Mouse (Mus musculus) midbrain, embryonic 12.5 days (tissue): ENCODE measurements around the gene Ablim2. TPM values are rescaled to one million over a fixed set of nuclear protein-coding genes. Genes with fewer than 3 reads are reported as not detected.
A peak's percentile ranks its signal among the peaks of the same experiment; 100 is the strongest.

ENCODE experiments used
- ATAC-seq: fragments of 200-750 bp; cut with Nextera tagmentation; 2 replicates; pipeline ENCODE4 v1.8.0; 2017; ENCODE audit warnings: low read depth, moderate TSS enrichment, moderate library complexity; ENCODE audit not compliant: low FRiP score
- H3K27ac ChIP-seq: fragments of 300-500 bp; sonication (generic); replicated peaks from 2 replicates; pipeline ENCODE4 v1.5.1; 2016; ENCODE audit warnings: mild to moderate bottlenecking
- H3K27me3 ChIP-seq: fragments of 300-500 bp; sonication (generic); 2 replicates; pipeline ENCODE4 v1.6.1; 2016; ENCODE audit warnings: mild to moderate bottlenecking
- H3K36me3 ChIP-seq: fragments of 300-500 bp; sonication (generic); 2 replicates; pipeline ENCODE4 v1.6.1; 2016
- H3K4me1 ChIP-seq: fragments of 300-500 bp; sonication (generic); 2 replicates; pipeline ENCODE4 v1.6.1; 2016
- H3K4me2 ChIP-seq: fragments of 300-500 bp; sonication (generic); replicated peaks from 2 replicates; pipeline ENCODE4 v1.6.1; 2016; ENCODE audit warnings: mild to moderate bottlenecking, moderate library complexity
- H3K4me3 ChIP-seq: fragments of 300-500 bp; sonication (generic); 2 replicates; pipeline ENCODE4 v1.5.1; 2016; ENCODE audit warnings: mild to moderate bottlenecking
- H3K9ac ChIP-seq: fragments of 300-500 bp; sonication (generic); replicated peaks from 2 replicates; pipeline ENCODE4 v1.6.1; 2016; ENCODE audit warnings: mild to moderate bottlenecking, moderate library complexity
- H3K9me3 ChIP-seq: fragments of 300-500 bp; sonication (generic); 2 replicates; pipeline ENCODE4 v1.6.1; 2016; ENCODE audit warnings: mild to moderate bottlenecking
- WGBS: fragments of 180-500 bp; shearing (Covaris S2); methylation state at CpG from one replicate; pipeline ENCODE4 v1.1.7; 2016; 5-methylcytosine and 5-hydroxymethylcytosine counted together
- polyA plus RNA-seq: library from polyadenylated mRNA; unstranded; fragments of >200 nt; fragmentation: Nextera tagmentation; extraction: Ambion mirVana; gene quantifications from 2 replicates; pipeline ENCODE4 v1.2.1, GENCODE M21; 2016

Ablim2 gene
- polyA plus RNA-seq, 1 experiment from 2014 or later: 1.1 TPM

- Histone ChIP-seq H3K27ac (no peak overlapping the region), H3K4me1 (no peaks in the 10 kb centered on the region; the same call in 1 of the 2 replicates), H3K36me3 (no peaks in the 10 kb centered on the region), H3K9me3 (no peaks in the 10 kb centered on the region), H3K4me2 (no peak overlapping the region), H3K9ac (no peak overlapping the region), H3K27me3 (peaks cover 18% of the 10 kb centered on the region), H3K4me3 (no peak overlapping the region)
- no peak for ATAC-seq
- 45% methylated on average over 13 of the region's 13 CpGs for WGBS
Observed at GRCm38 (mm10) chr5:35741225-35741820, 16.4 kb upstream of the Ablim2 start.

GRCm38 (mm10) chr5:35743238-35743951 lies 14.3 kb upstream of the Ablim2 start:
- ATAC-seq: no peak
- Histone ChIP-seq H3K4me1 (no peaks in the 10 kb centered on the region), H3K4me3 (no peak overlapping the region), H3K9ac (no peak overlapping the region), H3K9me3 (no peaks in the 10 kb centered on the region), H3K4me2 (no peak overlapping the region), H3K36me3 (no peaks in the 10 kb centered on the region), H3K27ac (no peak overlapping the region), H3K27me3 (peaks cover 18% of the 10 kb centered on the region)
- 82% methylated on average over 8 of the region's 8 CpGs for WGBS

- no peaks in the 10 kb centered on the region for H3K9me3 ChIP-seq
- no peak overlapping the region for H3K4me2 ChIP-seq
- H3K27ac ChIP-seq: no peak overlapping the region
- no peak overlapping the region for H3K9ac ChIP-seq
- no peaks in the 10 kb centered on the region for H3K4me1 ChIP-seq
- H3K4me3 ChIP-seq: no peak overlapping the region
- ATAC-seq: no peak
- peaks cover 18% of the 10 kb centered on the region for H3K27me3 ChIP-seq
- 86% methylated on average over 7 of the region's 7 CpGs for WGBS
- H3K36me3 ChIP-seq: no peaks in the 10 kb centered on the region
Observed at GRCm38 (mm10) chr5:35743990-35744722, 13.5 kb upstream of the Ablim2 start.

DNA sequence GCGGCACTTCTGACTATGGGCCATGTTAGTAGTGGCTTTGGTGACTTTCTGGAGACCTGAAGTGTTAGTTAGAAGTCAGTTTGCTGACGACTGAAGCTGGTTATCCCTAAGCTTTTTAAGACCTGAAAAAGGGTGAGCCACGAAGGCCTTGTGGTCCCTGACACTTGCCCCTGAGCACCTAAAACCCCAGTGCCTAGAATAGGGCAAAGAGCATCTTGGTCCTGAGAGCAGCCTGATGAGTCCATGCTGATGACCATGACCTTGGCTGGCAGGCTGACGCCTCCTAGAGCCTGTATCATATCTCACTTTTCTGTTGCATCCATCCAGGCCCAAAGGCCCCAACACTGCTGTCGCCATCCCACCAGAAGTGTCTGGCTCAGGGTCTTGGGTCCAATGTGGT lies 12.3 kb upstream of the Ablim2 start:
- H3K4me1 ChIP-seq: no peaks in the 10 kb centered on the region
- H3K4me2 ChIP-seq: no peak overlapping the region
- no peak overlapping the region for H3K27ac ChIP-seq
- no peak for ATAC-seq
- no peaks in the 10 kb centered on the region for H3K9me3 ChIP-seq
- no peak overlapping the region for H3K9ac ChIP-seq
- no peak overlapping the region for H3K4me3 ChIP-seq
- peaks cover 12% of the 10 kb centered on the region for H3K27me3 ChIP-seq
- no peaks in the 10 kb centered on the region for H3K36me3 ChIP-seq
- WGBS: 89% methylated on average over 5 of the region's 5 CpGs

GRCm38 (mm10) chr5:35746910-35747309 lies 10.8 kb upstream of the Ablim2 start:
- no peak for ATAC-seq
- no peaks in the 10 kb centered on the region for H3K9me3 ChIP-seq
- H3K9ac ChIP-seq: no peak overlapping the region
- no peak overlapping the region for H3K4me3 ChIP-seq
- H3K27me3 ChIP-seq: no peaks in the 10 kb centered on the region
- 36% methylated on average over 4 of the region's 4 CpGs for WGBS
- no peak overlapping the region for H3K4me2 ChIP-seq
- no peaks in the 10 kb centered on the region for H3K36me3 ChIP-seq
- no peaks in the 10 kb centered on the region for H3K4me1 ChIP-seq
- no peak overlapping the region for H3K27ac ChIP-seq

DNA sequence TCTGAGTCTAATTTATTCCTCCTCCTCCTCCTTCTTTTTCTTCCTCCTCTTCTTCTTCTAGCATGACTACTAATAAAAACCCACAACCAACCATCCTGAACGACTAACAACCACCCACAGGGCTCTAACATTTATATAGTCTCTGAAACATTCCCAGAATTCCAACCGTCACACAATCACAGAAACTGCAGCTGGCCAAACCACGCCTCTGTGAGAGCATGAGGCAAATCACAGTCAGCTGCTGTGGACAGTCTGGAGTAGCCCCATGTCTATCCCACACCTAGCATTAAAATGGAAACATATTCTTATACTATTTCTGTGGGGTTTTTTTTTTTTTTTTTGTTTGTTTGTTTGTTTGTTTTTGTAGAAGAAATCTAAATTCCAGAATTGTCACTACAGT lies 8.3 kb upstream of the Ablim2 start:
- no peak for ATAC-seq
- no peaks in the 10 kb centered on the region for H3K36me3 ChIP-seq
- no peak overlapping the region for H3K9ac ChIP-seq
- H3K4me3 ChIP-seq: no peak overlapping the region
- 0 out of 2 replicates have a peak, but pooled peaks cover 4% of the 10 kb centered on the region for H3K27me3 ChIP-seq
- 65% methylated on average over 3 of the region's 3 CpGs for WGBS
- no peaks in the 10 kb centered on the region for H3K9me3 ChIP-seq
- no peaks in the 10 kb centered on the region for H3K4me1 ChIP-seq
- no peak overlapping the region for H3K4me2 ChIP-seq
- no peak overlapping the region for H3K27ac ChIP-seq

DNA sequence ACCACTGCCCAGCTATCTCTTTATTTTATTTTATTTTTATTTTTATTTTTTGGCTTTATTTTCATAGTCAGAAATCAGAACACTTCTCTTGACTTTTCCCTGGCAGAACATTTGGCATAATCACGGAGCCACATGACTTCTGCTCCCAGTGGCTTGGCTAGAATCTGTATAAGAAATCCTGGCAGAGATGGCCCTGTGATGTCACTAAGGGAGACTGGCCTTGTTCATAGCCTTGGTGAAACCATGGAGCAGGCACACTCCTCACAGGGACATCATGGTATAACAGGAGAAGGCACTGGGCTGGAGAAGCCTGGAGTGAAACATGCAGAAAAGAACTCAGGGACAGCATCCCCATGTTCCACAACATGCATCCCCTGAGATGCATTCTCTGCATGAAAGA lies 7.7 kb upstream of the Ablim2 start:
- 89% methylated on average over 1 of the region's 1 CpGs for WGBS
- no peak overlapping the region for H3K9ac ChIP-seq

DNA sequence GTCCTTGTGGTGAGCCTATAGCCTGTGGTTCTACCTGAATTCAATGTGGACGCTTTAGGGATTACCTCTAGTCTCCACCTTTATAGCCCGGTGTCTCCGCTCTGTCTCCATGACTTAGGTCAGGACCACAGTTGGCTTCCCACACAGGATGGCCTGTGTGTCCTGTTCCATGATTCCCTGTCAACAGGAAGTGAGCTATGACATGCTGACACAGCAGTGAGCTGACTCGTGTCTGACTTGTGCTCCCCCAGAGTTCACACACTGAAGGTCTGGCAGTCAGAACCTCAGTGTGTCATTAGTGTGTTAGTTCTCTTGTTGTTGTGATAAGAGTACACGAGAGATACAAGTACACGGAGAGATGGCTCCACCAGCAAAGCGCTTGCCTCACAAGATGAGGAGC lies 6.7 kb upstream of the Ablim2 start:
- no peak for ATAC-seq
- WGBS: 87% methylated on average over 7 of the region's 7 CpGs

More for the DNA sequence above, 7.7 kb upstream of the Ablim2 start:
- no peak for ATAC-seq
- H3K9me3 ChIP-seq: no peaks in the 10 kb centered on the region
- H3K4me2 ChIP-seq: no peak overlapping the region
- H3K27me3 ChIP-seq: 0 out of 2 replicates have a peak, but pooled peaks cover 7% of the 10 kb centered on the region
- H3K36me3 ChIP-seq: no peaks in the 10 kb centered on the region
- H3K27ac ChIP-seq: no peak overlapping the region
- H3K4me3 ChIP-seq: no peak overlapping the region
- H3K4me1 ChIP-seq: no peaks in the 10 kb centered on the region

GRCm38 (mm10) chr5:35755131-35755733 lies 2.4 kb upstream of the Ablim2 start:
- H3K9me3 ChIP-seq: no peaks in the 10 kb centered on the region
- no peak overlapping the region for H3K9ac ChIP-seq
- peaks cover 13% of the 10 kb centered on the region for H3K4me1 ChIP-seq
- peaks cover 49% of the 10 kb centered on the region for H3K27me3 ChIP-seq
- H3K36me3 ChIP-seq: no peaks in the 10 kb centered on the region
- no peak overlapping the region for H3K27ac ChIP-seq
- ATAC-seq: no peak
- H3K4me3 ChIP-seq: no peak overlapping the region
- WGBS: 28% methylated on average over 5 of the region's 5 CpGs
- no peak overlapping the region for H3K4me2 ChIP-seq

More for the DNA sequence above, 6.7 kb upstream of the Ablim2 start:
- Histone ChIP-seq H3K4me1 (no peaks in the 10 kb centered on the region), H3K36me3 (no peaks in the 10 kb centered on the region), H3K9ac (no peak overlapping the region), H3K9me3 (no peaks in the 10 kb centered on the region), H3K4me3 (no peak overlapping the region), H3K27ac (no peak overlapping the region), H3K27me3 (peaks cover 13% of the 10 kb centered on the region), H3K4me2 (no peak overlapping the region)

DNA sequence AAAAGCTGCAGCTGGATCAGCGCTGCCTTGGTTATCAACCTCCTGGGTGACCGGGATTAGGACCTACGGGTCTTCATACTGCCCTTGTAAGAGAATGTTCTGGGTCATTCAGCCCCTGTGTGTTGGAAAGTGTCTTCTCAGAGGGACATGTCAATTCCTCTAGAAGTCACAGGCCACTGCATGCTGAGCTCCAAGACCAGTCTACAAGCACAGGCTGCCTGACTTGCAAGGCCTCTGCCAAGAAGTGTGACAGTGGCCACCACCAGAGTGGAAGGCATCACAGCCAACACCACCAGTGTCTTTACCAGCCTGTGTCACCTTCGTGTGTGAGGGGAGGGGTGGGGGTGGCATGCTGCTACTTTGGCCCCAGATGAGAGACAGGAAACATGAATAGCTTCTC lies 1.7 kb upstream of the Ablim2 start:
- H3K4me3 ChIP-seq: no peak overlapping the region
- 75% methylated on average over 4 of the region's 4 CpGs for WGBS
- ATAC-seq: no peak
- peaks cover 13% of the 10 kb centered on the region for H3K4me1 ChIP-seq
- peaks cover 57% of the 10 kb centered on the region for H3K27me3 ChIP-seq
- no peak overlapping the region for H3K4me2 ChIP-seq
- no peaks in the 10 kb centered on the region for H3K36me3 ChIP-seq
- H3K9me3 ChIP-seq: no peaks in the 10 kb centered on the region
- no peak overlapping the region for H3K27ac ChIP-seq
- no peak overlapping the region for H3K9ac ChIP-seq

GRCm38 (mm10) chr5:35756997-35757638 lies 562 bp upstream of the Ablim2 start:
- H3K4me2 ChIP-seq: peak overlapping the region; percentile 98
- H3K9ac ChIP-seq: peak overlapping the region; percentile 35; the same call in 1 of the 2 replicates
- WGBS: 7% methylated on average over 25 of the region's 26 CpGs
- peak; percentile 34 for ATAC-seq
- H3K27me3 ChIP-seq: peaks cover 67% of the 10 kb centered on the region
- H3K27ac ChIP-seq: 0 out of 2 replicates have a peak overlapping the region, but pooled peaks have one; percentile 36
- H3K4me1 ChIP-seq: peaks cover 13% of the 10 kb centered on the region
- peak overlapping the region; percentile 57 for H3K4me3 ChIP-seq
- no peaks in the 10 kb centered on the region for H3K9me3 ChIP-seq
- H3K36me3 ChIP-seq: no peaks in the 10 kb centered on the region
